Mouse (Mus musculus): ENCODE results near the gene Bri3. TPM values are rescaled to one million over a fixed set of nuclear protein-coding genes. Genes with fewer than 3 reads are reported as not detected.

The Bri3 gene
- polyA plus RNA-seq, 1 experiment from 2014 or later: 204 TPM

DNA sequence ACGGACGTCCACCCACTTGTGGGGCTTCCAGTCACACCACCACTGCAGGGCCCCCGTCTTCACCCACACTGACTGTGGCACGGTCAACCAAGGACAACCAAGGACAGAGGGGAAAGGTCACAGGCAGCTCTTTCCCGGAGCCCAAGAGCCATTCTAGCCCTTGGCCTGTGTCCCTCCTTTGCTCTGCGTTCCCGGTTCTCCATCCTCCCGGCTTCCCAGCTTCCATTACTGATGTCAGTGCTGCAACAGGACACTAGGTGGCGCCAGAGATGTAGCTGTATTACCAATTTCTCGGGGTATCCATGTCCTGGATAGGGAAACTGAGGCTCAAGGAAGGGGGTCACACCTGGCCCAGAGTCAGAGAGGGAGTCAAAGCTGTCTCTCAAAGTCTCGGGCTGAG, 36.8 kb upstream of the Bri3 start:
- peaks cover 2% of the 10 kb centered on the region for H3K9me3 ChIP-seq (ENCODE audit: control insufficient read depth, low read length)
- H3K27me3 ChIP-seq (ENCODE audit: control insufficient read depth, insufficient read depth, low read length): no peaks in the 10 kb centered on the region
- no peak overlapping the region for H3K9ac ChIP-seq (ENCODE audit: low read length)
- no peak for ATAC-seq (ENCODE audit: insufficient number of reproducible peaks, insufficient read depth, low FRiP score, low read depth)
- H3K4me2 ChIP-seq (ENCODE audit: low read length): no peak overlapping the region
- H3K4me3 ChIP-seq (ENCODE audit: control insufficient read depth in 1 of 2, insufficient read depth in 1 of 2, low read depth in 1 of 2, low read length in 2 of 2): no peak overlapping the region
- peaks cover 72% of the 10 kb centered on the region for H3K36me3 ChIP-seq (ENCODE audit: control insufficient read depth, insufficient read depth, low read length)
- no peak overlapping the region for H3K27ac ChIP-seq (replicated peaks in 1 of 2; ENCODE audit: control insufficient read depth in 1 of 2, insufficient read depth in 1 of 2, low read depth in 2 of 2, low read length in 2 of 2)
- WGBS: 46% methylated on average over 11 of the region's 11 CpGs
- H3K4me1 ChIP-seq (ENCODE audit: control insufficient read depth in 2 of 2, insufficient read depth in 2 of 2, low read length in 2 of 2): no peaks in the 10 kb centered on the region

DNA sequence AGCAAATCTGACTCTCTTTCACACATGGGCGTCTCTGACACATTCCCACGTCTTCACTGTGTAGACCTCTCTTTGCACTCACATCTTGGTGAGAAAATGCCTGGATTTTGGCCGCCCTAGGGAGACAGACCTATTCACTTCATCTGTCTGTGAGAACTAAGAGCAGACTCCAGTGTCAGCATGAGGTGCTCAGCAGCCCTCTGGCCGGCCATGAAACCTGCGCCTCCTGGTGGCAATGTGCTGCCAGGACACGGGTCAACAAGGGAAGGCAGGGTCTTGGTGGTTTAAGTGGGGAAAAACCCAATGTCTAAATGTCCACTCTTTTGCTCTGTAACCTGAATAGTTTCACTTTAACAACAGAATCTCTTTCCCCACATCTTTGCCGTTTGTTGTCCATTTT, 29.8 kb upstream of the Bri3 start:
- H3K27me3 ChIP-seq (ENCODE audit: control insufficient read depth, insufficient read depth, low read length): no peaks in the 10 kb centered on the region
- 28% methylated on average over 7 of the region's 7 CpGs for WGBS
- H3K9me3 ChIP-seq (ENCODE audit: control insufficient read depth, low read length): no peaks in the 10 kb centered on the region
- no peak overlapping the region for H3K9ac ChIP-seq (ENCODE audit: low read length)
- H3K27ac ChIP-seq (replicated peaks in 1 of 2; ENCODE audit: control insufficient read depth in 1 of 2, insufficient read depth in 1 of 2, low read depth in 2 of 2, low read length in 2 of 2): no peak overlapping the region
- H3K4me3 ChIP-seq (ENCODE audit: control insufficient read depth in 1 of 2, insufficient read depth in 1 of 2, low read depth in 1 of 2, low read length in 2 of 2): no peak overlapping the region
- ATAC-seq (ENCODE audit: insufficient number of reproducible peaks, insufficient read depth, low FRiP score, low read depth): no peak
- H3K4me1 ChIP-seq (ENCODE audit: control insufficient read depth in 2 of 2, insufficient read depth in 2 of 2, low read length in 2 of 2): no peaks in the 10 kb centered on the region
- no peak overlapping the region for H3K4me2 ChIP-seq (ENCODE audit: low read length)
- H3K36me3 ChIP-seq (ENCODE audit: control insufficient read depth, insufficient read depth, low read length): peaks cover 57% of the 10 kb centered on the region

DNA sequence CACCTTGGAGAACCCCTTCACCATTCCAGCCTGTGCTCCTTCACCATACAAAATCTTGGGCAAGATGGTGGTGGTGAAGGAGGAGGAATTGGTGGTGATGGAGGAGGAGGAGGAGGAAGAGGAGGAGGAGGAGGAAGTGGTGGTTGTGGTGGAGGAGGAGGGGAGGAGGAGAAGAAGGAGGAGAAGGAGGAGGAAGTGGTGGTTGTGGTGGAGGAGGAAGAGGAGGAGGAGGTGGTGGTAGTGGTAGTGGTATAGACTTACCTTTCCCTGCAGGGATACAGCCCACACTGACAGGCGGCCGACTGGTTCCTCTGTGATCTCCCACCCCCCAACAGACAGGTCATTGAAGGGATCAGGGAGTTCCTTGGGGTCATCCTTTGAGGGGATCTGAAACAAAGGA, 28.2 kb upstream of the Bri3 start:
- Histone ChIP-seq H3K4me2 (ENCODE audit: low read length) (no peak overlapping the region), H3K27ac (replicated peaks in 1 of 2; ENCODE audit: control insufficient read depth in 1 of 2, insufficient read depth in 1 of 2, low read depth in 2 of 2, low read length in 2 of 2) (no peak overlapping the region), H3K4me1 (ENCODE audit: control insufficient read depth in 2 of 2, insufficient read depth in 2 of 2, low read length in 2 of 2) (no peaks in the 10 kb centered on the region), H3K4me3 (ENCODE audit: control insufficient read depth in 1 of 2, insufficient read depth in 1 of 2, low read depth in 1 of 2, low read length in 2 of 2) (no peak overlapping the region), H3K9ac (ENCODE audit: low read length) (no peak overlapping the region), H3K9me3 (ENCODE audit: control insufficient read depth, low read length) (no peaks in the 10 kb centered on the region), H3K36me3 (ENCODE audit: control insufficient read depth, insufficient read depth, low read length) (peaks cover 41% of the 10 kb centered on the region), H3K27me3 (ENCODE audit: control insufficient read depth, insufficient read depth, low read length) (no peaks in the 10 kb centered on the region)
- 83% methylated on average over 2 of the region's 2 CpGs for WGBS
- no peak for ATAC-seq (ENCODE audit: insufficient number of reproducible peaks, insufficient read depth, low FRiP score, low read depth)

DNA sequence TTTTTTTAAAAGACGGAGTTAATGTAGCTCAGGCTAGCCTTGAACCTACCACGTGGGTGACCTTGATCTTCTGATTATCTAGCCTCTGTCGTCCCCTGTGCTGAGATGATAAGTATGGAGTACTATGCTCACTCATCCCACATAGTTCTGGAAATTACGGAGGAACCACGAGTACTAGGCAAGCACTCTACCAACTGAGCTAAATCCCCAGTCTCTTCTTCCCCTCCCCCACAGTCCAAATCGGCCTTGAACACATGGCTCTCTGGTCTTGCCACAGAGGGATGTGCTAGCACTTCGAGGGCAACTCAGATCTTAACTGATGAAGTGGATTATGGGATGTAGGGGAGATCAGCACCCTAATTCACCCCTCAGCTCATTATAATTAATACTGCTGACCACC, 26.2 kb upstream of the Bri3 start:
- H3K4me2 ChIP-seq (ENCODE audit: low read length): no peak overlapping the region
- no peaks in the 10 kb centered on the region for H3K27me3 ChIP-seq (ENCODE audit: control insufficient read depth, insufficient read depth, low read length)
- peaks cover 30% of the 10 kb centered on the region for H3K36me3 ChIP-seq (ENCODE audit: control insufficient read depth, insufficient read depth, low read length)
- no peaks in the 10 kb centered on the region for H3K9me3 ChIP-seq (ENCODE audit: control insufficient read depth, low read length)
- no peak overlapping the region for H3K27ac ChIP-seq (replicated peaks in 1 of 2; ENCODE audit: control insufficient read depth in 1 of 2, insufficient read depth in 1 of 2, low read depth in 2 of 2, low read length in 2 of 2)
- WGBS: 80% methylated on average over 7 of the region's 7 CpGs
- peaks cover 3 to 6% of the 10 kb centered on the region in 2 experiments; a peak in 3 of 4 replicates for H3K4me1 ChIP-seq (ENCODE audit: control insufficient read depth in 2 of 2, insufficient read depth in 2 of 2, low read length in 2 of 2)
- no peak overlapping the region for H3K4me3 ChIP-seq (ENCODE audit: control insufficient read depth in 1 of 2, insufficient read depth in 1 of 2, low read depth in 1 of 2, low read length in 2 of 2)
- no peak for ATAC-seq (ENCODE audit: insufficient number of reproducible peaks, insufficient read depth, low FRiP score, low read depth)
- H3K9ac ChIP-seq (ENCODE audit: low read length): no peak overlapping the region

DNA sequence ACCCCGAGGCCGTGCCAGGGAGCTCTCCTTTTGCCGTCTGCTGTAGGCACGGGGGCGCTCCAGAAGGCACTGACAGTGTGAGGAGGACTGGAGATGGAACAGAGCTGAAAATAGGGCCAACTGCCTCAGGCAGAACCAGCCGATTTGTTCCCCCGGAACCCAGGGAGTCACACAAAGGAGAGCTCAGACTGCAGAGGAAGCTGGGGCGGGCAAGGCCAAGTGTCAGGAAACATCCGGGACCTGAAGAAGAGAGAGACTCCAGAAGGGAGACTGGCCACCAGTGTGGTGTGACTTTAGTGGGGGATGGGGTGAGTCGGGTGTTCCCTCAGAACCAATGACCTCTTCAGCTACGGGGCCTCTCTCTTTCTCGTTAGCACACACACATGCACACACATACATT, 24.9 kb upstream of the Bri3 start:
- Histone ChIP-seq H3K27ac (replicated peaks in 1 of 2; ENCODE audit: control insufficient read depth in 1 of 2, insufficient read depth in 1 of 2, low read depth in 2 of 2, low read length in 2 of 2) (no peak overlapping the region), H3K27me3 (ENCODE audit: control insufficient read depth, insufficient read depth, low read length) (no peaks in the 10 kb centered on the region), H3K4me3 (ENCODE audit: control insufficient read depth in 1 of 2, insufficient read depth in 1 of 2, low read depth in 1 of 2, low read length in 2 of 2) (no peak overlapping the region), H3K9ac (ENCODE audit: low read length) (no peak overlapping the region), H3K36me3 (ENCODE audit: control insufficient read depth, insufficient read depth, low read length) (peaks cover 20% of the 10 kb centered on the region), H3K9me3 (ENCODE audit: control insufficient read depth, low read length) (no peaks in the 10 kb centered on the region), H3K4me1 (ENCODE audit: control insufficient read depth in 2 of 2, insufficient read depth in 2 of 2, low read length in 2 of 2) (peaks cover 3 to 9% of the 10 kb centered on the region in 2 experiments; a peak in 3 of 4 replicates), H3K4me2 (ENCODE audit: low read length) (no peak overlapping the region)
- WGBS: 72% methylated on average over 12 of the region's 12 CpGs
- no peak for ATAC-seq (ENCODE audit: insufficient number of reproducible peaks, insufficient read depth, low FRiP score, low read depth)

DNA sequence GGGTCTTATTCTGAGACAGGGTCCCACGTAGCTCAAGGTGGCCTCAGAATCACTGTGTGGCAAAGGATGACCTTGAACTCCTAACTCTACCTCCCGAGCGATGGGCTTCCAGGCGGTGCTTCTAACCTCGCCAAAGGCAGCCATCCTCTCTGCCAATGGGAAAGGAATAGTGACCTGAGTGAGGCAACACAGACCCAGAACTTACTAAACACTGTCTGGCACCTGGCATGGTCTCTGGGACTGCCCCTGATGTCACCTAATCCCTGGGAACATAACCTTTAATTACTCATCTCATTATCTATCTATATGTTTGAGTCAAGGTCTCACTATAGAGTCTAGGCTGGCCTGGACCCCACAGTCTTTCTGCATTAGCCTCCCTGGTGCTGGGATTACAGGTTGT, 24.3 kb upstream of the Bri3 start:
- no peak for ATAC-seq (ENCODE audit: insufficient number of reproducible peaks, insufficient read depth, low FRiP score, low read depth)
- H3K4me3 ChIP-seq (ENCODE audit: control insufficient read depth in 1 of 2, insufficient read depth in 1 of 2, low read depth in 1 of 2, low read length in 2 of 2): no peak overlapping the region
- H3K27ac ChIP-seq (replicated peaks in 1 of 2; ENCODE audit: control insufficient read depth in 1 of 2, insufficient read depth in 1 of 2, low read depth in 2 of 2, low read length in 2 of 2): no peak overlapping the region
- H3K4me2 ChIP-seq (ENCODE audit: low read length): no peak overlapping the region
- peaks cover 20% of the 10 kb centered on the region for H3K36me3 ChIP-seq (ENCODE audit: control insufficient read depth, insufficient read depth, low read length)
- peaks cover 3 to 10% of the 10 kb centered on the region in 2 experiments; a peak in 3 of 4 replicates for H3K4me1 ChIP-seq (ENCODE audit: control insufficient read depth in 2 of 2, insufficient read depth in 2 of 2, low read length in 2 of 2)
- H3K27me3 ChIP-seq (ENCODE audit: control insufficient read depth, insufficient read depth, low read length): no peaks in the 10 kb centered on the region
- H3K9me3 ChIP-seq (ENCODE audit: control insufficient read depth, low read length): no peaks in the 10 kb centered on the region
- H3K9ac ChIP-seq (ENCODE audit: low read length): no peak overlapping the region
- WGBS: 83% methylated on average over 5 of the region's 5 CpGs

DNA sequence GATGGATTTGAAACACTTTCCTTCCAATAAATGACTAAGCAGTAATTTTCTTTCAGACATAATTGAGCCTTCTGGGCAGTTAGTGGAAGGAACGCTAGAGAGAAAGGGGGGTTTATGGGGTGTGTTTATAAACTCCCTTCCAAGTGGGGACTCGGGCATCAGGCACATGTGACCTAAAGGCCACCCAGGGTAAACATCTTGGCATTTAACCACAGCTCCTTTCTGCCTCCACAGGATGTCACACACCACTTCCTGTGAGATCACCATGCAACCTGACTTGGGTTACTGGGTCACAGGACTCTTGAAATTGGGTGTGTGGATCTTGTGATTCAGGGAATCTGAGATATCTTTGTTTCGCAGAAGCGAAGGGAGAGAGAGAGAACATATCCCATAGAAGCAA, 22.9 kb upstream of the Bri3 start:
- no peaks in the 10 kb centered on the region for H3K27me3 ChIP-seq (ENCODE audit: control insufficient read depth, insufficient read depth, low read length)
- no peak overlapping the region for H3K4me3 ChIP-seq (ENCODE audit: control insufficient read depth in 1 of 2, insufficient read depth in 1 of 2, low read depth in 1 of 2, low read length in 2 of 2)
- no peaks in the 10 kb centered on the region for H3K9me3 ChIP-seq (ENCODE audit: control insufficient read depth, low read length)
- H3K9ac ChIP-seq (ENCODE audit: low read length): no peak overlapping the region
- no peak overlapping the region for H3K27ac ChIP-seq (replicated peaks in 1 of 2; ENCODE audit: control insufficient read depth in 1 of 2, insufficient read depth in 1 of 2, low read depth in 2 of 2, low read length in 2 of 2)
- H3K4me1 ChIP-seq (ENCODE audit: control insufficient read depth in 2 of 2, insufficient read depth in 2 of 2, low read length in 2 of 2): peaks cover 3 to 10% of the 10 kb centered on the region in 2 experiments; a peak in 3 of 4 replicates
- WGBS: 64% methylated on average over 4 of the region's 4 CpGs
- ATAC-seq (ENCODE audit: insufficient number of reproducible peaks, insufficient read depth, low FRiP score, low read depth): no peak
- H3K4me2 ChIP-seq (ENCODE audit: low read length): peak overlapping the region; percentile 80; the same call in 1 of the 2 replicates
- H3K36me3 ChIP-seq (ENCODE audit: control insufficient read depth, insufficient read depth, low read length): peaks cover 11% of the 10 kb centered on the region

DNA sequence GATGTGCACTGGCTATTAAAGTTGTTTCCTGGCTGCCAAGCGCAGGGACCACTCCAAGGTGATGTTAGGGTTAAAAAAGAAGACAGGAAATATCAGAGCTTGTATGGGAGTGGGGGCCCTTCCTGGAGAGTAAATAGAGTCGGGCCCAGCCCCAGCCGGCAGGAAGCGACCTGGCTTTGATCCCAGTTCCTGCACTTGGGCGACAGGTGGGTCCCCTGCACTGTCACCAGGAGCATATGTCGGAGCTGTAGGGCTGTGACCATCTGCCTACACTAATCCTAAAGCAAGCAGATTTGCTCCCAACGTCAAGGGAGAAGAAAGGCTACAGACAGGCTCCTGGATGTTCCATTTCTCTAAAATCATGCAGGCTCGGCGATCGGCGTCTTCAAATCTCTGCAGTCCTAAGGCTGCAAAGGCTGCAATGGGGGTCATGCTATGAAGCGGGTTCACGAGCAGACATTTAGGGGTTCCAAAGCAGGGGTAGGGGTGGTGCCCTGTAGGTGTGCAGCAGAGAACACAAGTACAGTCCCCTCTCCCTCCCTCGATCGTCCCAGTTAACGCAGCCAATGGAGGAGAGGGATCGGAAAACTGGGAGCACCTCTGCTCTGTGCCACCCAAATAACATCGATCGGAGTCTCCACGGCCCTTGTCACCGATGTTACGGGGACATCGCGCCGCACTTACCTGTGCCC, 21.3 kb upstream of the Bri3 start:
- H3K4me1 ChIP-seq (ENCODE audit: control insufficient read depth in 2 of 2, insufficient read depth in 2 of 2, low read length in 2 of 2): peaks cover 3 to 10% of the 10 kb centered on the region in 2 experiments; a peak in 3 of 4 replicates
- H3K27me3 ChIP-seq (ENCODE audit: control insufficient read depth, insufficient read depth, low read length): no peaks in the 10 kb centered on the region
- no peaks in the 10 kb centered on the region for H3K36me3 ChIP-seq (ENCODE audit: control insufficient read depth, insufficient read depth, low read length)
- H3K4me2 ChIP-seq (ENCODE audit: low read length): peak overlapping the region; percentile 80
- H3K9ac ChIP-seq (ENCODE audit: low read length): peak overlapping the region; percentile 81
- peak; percentile 44 for ATAC-seq (ENCODE audit: insufficient number of reproducible peaks, insufficient read depth, low FRiP score, low read depth)
- 2% methylated on average over 25 of the region's 25 CpGs for WGBS
- H3K9me3 ChIP-seq (ENCODE audit: control insufficient read depth, low read length): peaks cover 3% of the 10 kb centered on the region; the same call in 1 of the 2 replicates
- peak overlapping the region; percentile 69 to 84 for H3K4me3 ChIP-seq (ENCODE audit: control insufficient read depth in 1 of 2, insufficient read depth in 1 of 2, low read depth in 1 of 2, low read length in 2 of 2)
- H3K27ac ChIP-seq (replicated peaks in 1 of 2; ENCODE audit: control insufficient read depth in 1 of 2, insufficient read depth in 1 of 2, low read depth in 2 of 2, low read length in 2 of 2): peak overlapping the region; percentile 8 to 61
